Mouse (Mus musculus) spleen, adult 2 months (tissue): ENCODE results near the gene Dao.

ENCODE experiments used
- CTCF ChIP-seq: fragments of 200-500 bp; IDR thresholded peaks from 2 replicates; pipeline ENCODE4 v1.5.1; 2011; ENCODE audit warnings: mild to moderate bottlenecking, inconsistent platforms; ENCODE audit not compliant: insufficient read depth, insufficient read length, insufficient replicate concordance; ENCODE audit errors: extremely low read depth
- POLR2A ChIP-seq: fragments of 200-500 bp; IDR thresholded peaks from 2 replicates; pipeline ENCODE4 v1.6.1; 2011; ENCODE audit warnings: low read depth, low read length, inconsistent platforms

GRCm38 (mm10) chr5:114063958-114064357 is 60.5 kb downstream of the Dao start:
- TF ChIP-seq CTCF (no peak), POLR2A (no peak)
